Mouse (Mus musculus): ENCODE measurements around the gene Ikbkg. TPM values are rescaled to one million over a fixed set of nuclear protein-coding genes. Genes with fewer than 3 reads are reported as not detected.

Ikbkg gene
- polyA plus RNA-seq, 1 experiment from 2014 or later, result 20.7 TPM

Other genes starting within 250 kb of the Ikbkg start
- not detected in 2 replicates for gene Tex28, start 225.5 kb upstream of the Ikbkg start, polyA plus RNA-seq (2014; fragmentation: Nextera tagmentation; extraction: Ambion mirVana)
- gene Tktl1, start 216.0 kb upstream of the Ikbkg start, polyA plus RNA-seq (2014; fragmentation: Nextera tagmentation; extraction: Ambion mirVana), result not detected in 2 replicates
- 284 and 324 TPM in 2 replicates for gene Flna, start 143.5 kb upstream of the Ikbkg start, polyA plus RNA-seq (2014; fragmentation: Nextera tagmentation; extraction: Ambion mirVana)
- gene Emd, start 138.6 kb upstream of the Ikbkg start, polyA plus RNA-seq (2014; fragmentation: Nextera tagmentation; extraction: Ambion mirVana), result 26.1 and 26.9 TPM in 2 replicates
- gene Rpl10, start 122.5 kb upstream of the Ikbkg start, polyA plus RNA-seq (2014; fragmentation: Nextera tagmentation; extraction: Ambion mirVana), result 898 and 935 TPM in 2 replicates
- gene Taz, start 111.4 kb upstream of the Ikbkg start, polyA plus RNA-seq (2014; fragmentation: Nextera tagmentation; extraction: Ambion mirVana), result 61.5 and 63.1 TPM in 2 replicates
- gene Dnase1l1, start 111.0 kb upstream of the Ikbkg start, polyA plus RNA-seq (2014; fragmentation: Nextera tagmentation; extraction: Ambion mirVana), result 16.5 and 19.3 TPM in 2 replicates
- 138 and 143 TPM in 2 replicates for gene Atp6ap1, start 96.2 kb upstream of the Ikbkg start, polyA plus RNA-seq (2014; fragmentation: Nextera tagmentation; extraction: Ambion mirVana)
- gene Gdi1, start 88.3 kb upstream of the Ikbkg start, polyA plus RNA-seq (2014; fragmentation: Nextera tagmentation; extraction: Ambion mirVana), result 156 and 180 TPM in 2 replicates
- 45.6 and 47.9 TPM in 2 replicates for gene Fam50a, start 80.3 kb upstream of the Ikbkg start, polyA plus RNA-seq (2014; fragmentation: Nextera tagmentation; extraction: Ambion mirVana)
- gene Plxna3, start 64.2 kb upstream of the Ikbkg start, polyA plus RNA-seq (2014; fragmentation: Nextera tagmentation; extraction: Ambion mirVana), result 18.0 and 19.7 TPM in 2 replicates
- 94.0 and 104 TPM in 2 replicates for gene Lage3, start 39.7 kb upstream of the Ikbkg start, polyA plus RNA-seq (2014; fragmentation: Nextera tagmentation; extraction: Ambion mirVana)
- 78.8 and 83.5 TPM in 2 replicates for gene Ubl4a, start 20.1 kb upstream of the Ikbkg start, polyA plus RNA-seq (2014; fragmentation: Nextera tagmentation; extraction: Ambion mirVana)
- gene Slc10a3, start 19.9 kb upstream of the Ikbkg start, polyA plus RNA-seq (2014; fragmentation: Nextera tagmentation; extraction: Ambion mirVana), result 21.4 and 22.5 TPM in 2 replicates
- gene Fam3a, start within 50 bp of the Ikbkg start, polyA plus RNA-seq (2014; fragmentation: Nextera tagmentation; extraction: Ambion mirVana), result 38.4 and 43.0 TPM in 2 replicates
- 43.9 and 50.7 TPM in 2 replicates for gene G6pdx, start 35.9 kb downstream of the Ikbkg start, polyA plus RNA-seq (2014; fragmentation: Nextera tagmentation; extraction: Ambion mirVana)
- gene Gm6880, start 88.1 kb downstream of the Ikbkg start, polyA plus RNA-seq (2014; fragmentation: Nextera tagmentation; extraction: Ambion mirVana), result not detected in 2 replicates
- not detected in 2 replicates for gene Olfr1326-ps1, start 181.6 kb downstream of the Ikbkg start, polyA plus RNA-seq (2014; fragmentation: Nextera tagmentation; extraction: Ambion mirVana)
- gene Olfr1325, start 199.4 kb downstream of the Ikbkg start, polyA plus RNA-seq (2014; fragmentation: Nextera tagmentation; extraction: Ambion mirVana), result 0.07 TPM in 1 of 2 replicates, not detected in the other

All from embryonic facial prominence, embryonic 14.5 days (tissue).